Mouse (Mus musculus) E14TG2a.4 (cell line): ENCODE measurements around the gene Kcp.

Experiments
- H3K27me3 ChIP-seq: 2 replicates; pipeline ENCODE4 v1.6.1; 2014; ENCODE audit warnings: low read length, control low read depth; ENCODE audit not compliant: insufficient read depth
- H3K36me3 ChIP-seq: 2 replicates; pipeline ENCODE4 v1.6.1; 2014; ENCODE audit warnings: low read length, control low read depth; ENCODE audit not compliant: insufficient read depth
- H3K4me1 ChIP-seq: replicated peaks from 2 replicates; pipeline ENCODE4 v1.6.1; 2014; ENCODE audit warnings: low read depth, low read length, control low read depth
- H3K4me3 ChIP-seq: replicated peaks from 2 replicates; pipeline ENCODE4 v1.5.1; 2014; ENCODE audit warnings: mild to moderate bottlenecking, low read length
- H3K9me3 ChIP-seq: 2 replicates; pipeline ENCODE4 v1.6.1; 2014; ENCODE audit warnings: low read length, control low read depth
- CTCF ChIP-seq: conservative IDR thresholded peaks from 2 replicates; pipeline ENCODE4 v1.5.1; 2014; ENCODE audit warnings: low read length
- NANOG ChIP-seq: IDR thresholded peaks from 2 replicates; pipeline ENCODE4 v1.6.1; 2014; ENCODE audit warnings: borderline replicate concordance, low read length, mixed read lengths
- POU5F1 ChIP-seq: IDR thresholded peaks from 2 replicates; pipeline ENCODE4 v1.6.1; 2014; ENCODE audit warnings: low read length, borderline replicate concordance

Gene Kcp

DNA sequence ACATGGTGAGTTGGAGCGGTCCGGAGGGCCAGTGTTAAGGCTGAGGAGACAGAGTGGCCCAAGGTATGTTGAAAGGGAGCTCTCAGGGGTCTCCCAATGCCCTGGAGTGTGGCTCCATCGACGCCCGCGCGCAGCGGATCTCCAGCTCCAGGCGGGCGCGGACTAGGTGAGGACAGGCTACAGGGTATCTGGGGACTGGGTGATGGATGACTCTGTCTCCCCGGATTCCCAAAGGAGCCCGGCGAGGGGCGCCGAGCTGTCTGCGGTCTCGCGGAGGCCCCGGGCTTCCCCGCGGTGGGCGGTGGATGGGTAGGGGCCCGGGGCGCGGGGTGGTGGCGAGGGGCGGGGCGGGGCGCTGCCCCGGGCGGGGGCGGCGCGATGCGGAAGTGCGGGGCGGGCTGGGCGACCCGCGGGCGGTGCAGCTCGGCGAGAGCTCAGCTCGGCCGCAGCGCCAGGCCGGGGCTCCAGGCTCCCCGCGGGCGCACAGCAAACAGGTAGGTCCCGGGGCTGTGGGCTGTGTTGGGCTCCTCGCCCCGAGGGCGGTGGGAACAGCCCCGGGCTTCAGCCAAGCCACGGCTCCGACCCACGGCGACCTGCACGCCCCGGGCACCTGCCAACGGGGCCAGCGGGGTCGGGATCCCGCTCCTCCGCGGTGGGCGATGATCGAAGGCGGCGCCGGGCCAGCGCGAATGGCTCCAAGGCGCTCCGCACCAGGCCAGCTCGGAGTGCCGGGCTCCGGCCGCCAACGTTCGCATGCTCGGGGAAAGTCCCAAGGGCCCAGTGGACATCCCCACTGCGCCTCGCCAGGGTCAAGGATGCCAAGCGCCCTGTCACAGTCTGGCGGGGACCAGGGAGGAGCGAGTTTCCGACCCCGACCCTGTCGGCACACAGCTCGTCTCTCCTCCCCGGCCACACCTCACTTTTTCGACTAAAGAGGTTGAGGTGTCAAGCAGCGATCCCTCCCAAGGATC is 18.8 kb upstream of the Kcp start, which contains the start of gene Irf5:
Gene Irf5, plus strand, starts transcription at position 345 of the 971 bp plus-strand sequence.
- peak within 1 kb of the TSS; percentile 79 for H3K4me3 ChIP-seq
- peaks cover 51% of the 10 kb centered on the region for H3K4me1 ChIP-seq
- no peaks in the 10 kb centered on the region for H3K36me3 ChIP-seq
- peaks cover 85% of the 10 kb centered on the region for H3K27me3 ChIP-seq
- TF ChIP-seq NANOG = no peak
- TF ChIP-seq POU5F1 = no peak
- H3K9me3 ChIP-seq = no peaks in the 10 kb centered on the region

DNA sequence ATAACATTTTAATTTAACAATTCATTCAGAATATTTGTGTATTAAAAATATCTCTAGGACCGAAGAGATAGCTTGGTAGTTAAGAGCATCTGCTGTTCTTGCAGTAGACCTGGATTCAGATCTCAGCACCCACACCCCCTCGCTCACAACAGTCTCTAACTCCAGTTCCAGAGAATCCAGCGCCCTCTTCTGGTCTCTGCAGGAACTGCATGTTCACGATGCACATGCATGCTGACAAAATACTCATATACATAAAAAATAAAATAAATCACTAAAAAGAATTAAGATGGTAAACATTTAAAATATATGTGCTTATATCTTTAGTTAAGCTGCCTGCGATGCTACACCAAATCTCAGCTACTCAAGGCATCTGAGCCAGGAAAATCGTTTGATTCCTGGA is 17.5 kb upstream of the Kcp start:
- TF ChIP-seq CTCF (peak; percentile 88), POU5F1 (no peak), NANOG (no peak)
- Histone ChIP-seq H3K27me3 (peaks cover 78% of the 10 kb centered on the region), H3K4me3 (no peak overlapping the region), H3K36me3 (no peaks in the 10 kb centered on the region), H3K4me1 (peaks cover 39% of the 10 kb centered on the region), H3K9me3 (peaks cover 3% of the 10 kb centered on the region; the same call in 1 of the 2 replicates)

DNA sequence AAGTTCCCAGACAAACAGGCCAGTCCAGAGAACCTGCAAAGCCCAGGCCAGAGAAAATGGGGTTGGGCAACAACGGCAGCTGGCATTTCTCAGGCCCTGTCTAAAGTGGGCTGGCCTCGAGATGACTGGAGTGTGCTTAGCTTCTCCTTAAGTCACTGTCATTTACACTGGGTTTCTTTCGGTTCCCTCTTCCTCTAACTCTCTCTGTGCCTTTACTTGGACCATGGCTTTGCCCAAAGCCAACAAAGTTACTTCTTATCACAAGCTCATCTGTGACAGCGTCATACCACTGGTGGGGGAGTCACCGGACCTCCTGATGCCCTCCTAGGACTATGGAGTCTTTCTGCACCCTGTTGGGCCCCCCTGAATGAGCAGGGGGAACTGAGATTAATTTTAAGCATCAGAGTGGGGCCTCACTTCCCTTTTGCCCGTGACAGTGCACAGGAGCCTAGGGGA is 16.3 kb upstream of the Kcp start:
- Histone ChIP-seq H3K4me1 (peaks cover 27% of the 10 kb centered on the region), H3K27me3 (peaks cover 68% of the 10 kb centered on the region), H3K36me3 (no peaks in the 10 kb centered on the region), H3K4me3 (no peak overlapping the region), H3K9me3 (peaks cover 8% of the 10 kb centered on the region; the same call in 1 of the 2 replicates)
- no peak for TF ChIP-seq POU5F1

GRCm38 (mm10) chr6:29523301-29524033 is 15.7 kb upstream of the Kcp start:
- H3K4me3 ChIP-seq = no peak overlapping the region
- peaks cover 21% of the 10 kb centered on the region for H3K4me1 ChIP-seq
- peaks cover 65% of the 10 kb centered on the region for H3K27me3 ChIP-seq
- H3K9me3 ChIP-seq = peaks cover 8% of the 10 kb centered on the region; the same call in 1 of the 2 replicates
- H3K36me3 ChIP-seq = no peaks in the 10 kb centered on the region
- no peak for TF ChIP-seq NANOG
- no peak for TF ChIP-seq CTCF
- no peak for TF ChIP-seq POU5F1

DNA sequence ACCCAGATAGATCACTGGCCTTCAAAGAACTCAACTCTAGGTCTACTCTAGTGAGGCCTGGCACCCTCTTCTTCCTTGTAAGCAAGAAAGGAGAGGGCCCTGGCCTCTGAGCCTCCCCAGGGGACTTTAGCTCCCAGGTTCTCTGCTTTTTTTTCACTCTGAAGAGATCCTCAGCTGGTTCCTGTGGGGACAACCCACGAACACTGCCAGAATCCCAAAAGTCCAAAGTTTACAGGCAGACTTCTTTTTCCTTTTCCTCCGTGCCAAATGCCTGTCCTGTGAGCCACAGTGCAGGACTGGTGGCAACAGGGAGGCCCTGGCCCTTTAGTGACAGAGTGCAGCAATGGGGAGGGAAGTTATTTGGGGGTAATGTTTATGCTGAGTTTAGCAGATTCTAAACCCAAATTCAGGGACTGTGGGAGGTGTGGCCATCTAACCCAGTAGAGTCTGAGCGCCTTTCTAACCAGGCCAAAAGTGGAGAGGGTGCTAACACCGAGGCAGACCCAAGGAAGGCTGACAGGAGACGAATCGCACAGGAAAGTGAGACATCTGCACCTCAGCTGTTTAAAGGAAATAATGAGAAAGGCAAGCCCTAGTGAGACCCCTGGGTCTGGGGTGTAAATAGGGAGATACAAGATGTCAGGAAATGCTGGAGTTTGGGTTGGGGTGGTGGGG is 15.0 kb upstream of the Kcp start:
- TF ChIP-seq CTCF = no peak
- no peak for TF ChIP-seq NANOG
- no peak for TF ChIP-seq POU5F1
- H3K4me1 ChIP-seq = peaks cover 14% of the 10 kb centered on the region
- H3K27me3 ChIP-seq = peaks cover 64% of the 10 kb centered on the region
- H3K4me3 ChIP-seq = no peak overlapping the region
- no peaks in the 10 kb centered on the region for H3K36me3 ChIP-seq
- peaks cover 8% of the 10 kb centered on the region; the same call in 1 of the 2 replicates for H3K9me3 ChIP-seq

DNA sequence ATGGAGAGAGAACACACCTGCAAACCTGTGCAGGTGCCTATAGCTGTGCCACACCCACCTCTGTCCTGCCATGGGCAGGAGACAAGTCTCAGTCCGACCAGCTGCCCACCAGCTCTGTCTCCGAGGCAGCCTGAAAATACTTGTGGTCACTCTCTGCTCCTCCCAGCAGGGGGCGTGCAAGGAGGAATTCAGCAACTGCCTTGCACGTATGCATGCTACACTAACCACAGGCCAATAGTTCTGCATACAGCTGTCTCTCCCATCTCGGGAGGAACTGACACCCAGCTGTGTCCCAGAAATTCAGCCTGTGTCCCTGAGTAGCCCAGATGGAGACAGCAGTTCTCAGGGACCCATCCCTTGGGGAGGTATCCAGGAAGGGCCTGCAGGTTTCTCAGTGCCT is 9.4 kb upstream of the Kcp start:
- Histone ChIP-seq H3K4me1 (peaks cover 23% of the 10 kb centered on the region), H3K9me3 (peaks cover 8% of the 10 kb centered on the region; the same call in 1 of the 2 replicates), H3K27me3 (peaks cover 48% of the 10 kb centered on the region), H3K36me3 (no peaks in the 10 kb centered on the region), H3K4me3 (no peak overlapping the region)
- TF ChIP-seq CTCF (peak; percentile 65), POU5F1 (no peak)

DNA sequence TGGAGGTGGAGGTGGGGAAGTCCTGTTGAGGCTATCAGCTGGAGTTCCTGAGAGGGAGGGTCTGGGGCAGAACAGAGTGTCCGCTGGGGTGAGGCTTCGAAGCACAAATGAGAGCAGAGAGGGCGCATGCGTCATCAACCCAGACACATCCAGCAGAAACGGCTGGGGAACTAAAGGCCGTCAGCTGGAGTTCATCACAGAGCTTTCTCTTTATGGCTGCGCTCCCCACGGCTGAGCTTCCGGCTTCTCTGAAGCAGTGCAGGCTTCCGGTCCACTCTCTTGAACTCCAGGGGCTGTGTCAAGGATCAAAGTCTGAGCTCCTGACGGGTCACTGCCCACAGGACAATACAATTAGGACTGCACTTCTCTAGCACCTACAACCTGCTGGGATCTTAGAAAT is 5.5 kb upstream of the Kcp start:
- Histone ChIP-seq H3K9me3 (no peaks in the 10 kb centered on the region), H3K4me3 (no peak overlapping the region; the same call in 1 of the 2 replicates), H3K4me1 (peaks cover 41% of the 10 kb centered on the region), H3K36me3 (no peaks in the 10 kb centered on the region), H3K27me3 (peaks cover 65% of the 10 kb centered on the region)
- TF ChIP-seq POU5F1 = no peak
- no peak for TF ChIP-seq NANOG
- no peak for TF ChIP-seq CTCF

- Histone ChIP-seq H3K9me3 (no peaks in the 10 kb centered on the region), H3K36me3 (no peaks in the 10 kb centered on the region), H3K4me1 (peaks cover 46% of the 10 kb centered on the region), H3K4me3 (no peak overlapping the region; the same call in 1 of the 2 replicates), H3K27me3 (peaks cover 74% of the 10 kb centered on the region)
- TF ChIP-seq NANOG (no peak), CTCF (no peak), POU5F1 (no peak)
Measured at GRCm38 (mm10) chr6:29509086-29509485, 1.3 kb upstream of the Kcp start.
